Mouse (Mus musculus): Measurements from ENCODE around the gene Ssc4d. TPM values are rescaled to one million over a fixed set of nuclear protein-coding genes. Genes with fewer than 3 reads are reported as not detected.

Ssc4d gene
- polyA plus RNA-seq, 1 experiment from 2014 or later: 0.44 TPM

- Histone ChIP-seq H3K9ac (no peak overlapping the region), H3K4me1 (replicated peaks) (peaks cover 39% of the 10 kb centered on the region), H3K9me3 (replicated peaks) (no peaks in the 10 kb centered on the region), H3K27ac (no peak overlapping the region), H3K27me3 (no peaks in the 10 kb centered on the region), H3K4me3 (no peak overlapping the region), H3K4me2 (no peak overlapping the region), H3K36me3 (peaks cover 34% of the 10 kb centered on the region)
- no peak for ATAC-seq (replicated peaks; ENCODE audit: insufficient number of reproducible peaks, insufficient read depth, low FRiP score, low read depth)
- 89% methylated on average over 5 of the region's 5 CpGs for WGBS
Observed at GRCm38 (mm10) chr5:135918059-135918437, 56.3 kb downstream of the Ssc4d start.

GRCm38 (mm10) chr5:135917327-135918058 is 56.8 kb downstream of the Ssc4d start:
- Histone ChIP-seq H3K27ac (peak overlapping the region; percentile 68; the same call in 1 of the 2 replicates), H3K27me3 (no peaks in the 10 kb centered on the region), H3K4me1 (replicated peaks) (peaks cover 44% of the 10 kb centered on the region), H3K36me3 (peaks cover 31% of the 10 kb centered on the region), H3K9me3 (replicated peaks) (no peaks in the 10 kb centered on the region), H3K9ac (no peak overlapping the region), H3K4me3 (no peak overlapping the region), H3K4me2 (no peak overlapping the region)
- WGBS: 89% methylated on average over 8 of the region's 8 CpGs
- no peak for ATAC-seq (replicated peaks; ENCODE audit: insufficient number of reproducible peaks, insufficient read depth, low FRiP score, low read depth)

- WGBS: 82% methylated on average over 3 of the region's 3 CpGs
- Histone ChIP-seq H3K4me2 (no peak overlapping the region), H3K4me3 (no peak overlapping the region), H3K4me1 (replicated peaks) (peaks cover 53% of the 10 kb centered on the region), H3K27me3 (no peaks in the 10 kb centered on the region), H3K9ac (no peak overlapping the region), H3K36me3 (peaks cover 24% of the 10 kb centered on the region), H3K27ac (peak overlapping the region; percentile 68), H3K9me3 (replicated peaks) (no peaks in the 10 kb centered on the region)
- ATAC-seq (replicated peaks; ENCODE audit: insufficient number of reproducible peaks, insufficient read depth, low FRiP score, low read depth): no peak
Observed at GRCm38 (mm10) chr5:135916601-135917000, 57.7 kb downstream of the Ssc4d start.

- Histone ChIP-seq H3K4me1 (replicated peaks) (peaks cover 53% of the 10 kb centered on the region), H3K4me3 (no peak overlapping the region), H3K36me3 (peaks cover 24% of the 10 kb centered on the region), H3K27ac (peak overlapping the region; percentile 68), H3K4me2 (no peak overlapping the region), H3K27me3 (no peaks in the 10 kb centered on the region), H3K9ac (no peak overlapping the region), H3K9me3 (replicated peaks) (no peaks in the 10 kb centered on the region)
- ATAC-seq (replicated peaks; ENCODE audit: insufficient number of reproducible peaks, insufficient read depth, low FRiP score, low read depth): no peak
- 59% methylated on average over 6 of the region's 6 CpGs for WGBS
Observed at GRCm38 (mm10) chr5:135916051-135916565, 58.2 kb downstream of the Ssc4d start.

- Histone ChIP-seq H3K27ac (peak overlapping the region; percentile 95), H3K4me3 (no peak overlapping the region), H3K4me2 (peak overlapping the region; percentile 36), H3K36me3 (peaks cover 30% of the 10 kb centered on the region), H3K27me3 (no peaks in the 10 kb centered on the region), H3K9ac (0 out of 2 replicates have a peak overlapping the region, but pooled peaks have one; percentile 15), H3K9me3 (replicated peaks) (no peaks in the 10 kb centered on the region), H3K4me1 (replicated peaks) (peaks cover 54% of the 10 kb centered on the region)
- ATAC-seq (replicated peaks; ENCODE audit: insufficient number of reproducible peaks, insufficient read depth, low FRiP score, low read depth): peak; percentile 80
- 44% methylated on average over 6 of the region's 6 CpGs for WGBS
Observed at GRCm38 (mm10) chr5:135914156-135914555, 60.2 kb downstream of the Ssc4d start.

GRCm38 (mm10) chr5:135913201-135913600 is 61.1 kb downstream of the Ssc4d start:
- Histone ChIP-seq H3K27ac (peak overlapping the region; percentile 95), H3K4me2 (no peak overlapping the region), H3K4me1 (replicated peaks) (peaks cover 56% of the 10 kb centered on the region), H3K27me3 (no peaks in the 10 kb centered on the region), H3K36me3 (peaks cover 33% of the 10 kb centered on the region), H3K9me3 (replicated peaks) (no peaks in the 10 kb centered on the region), H3K4me3 (no peak overlapping the region), H3K9ac (no peak overlapping the region)
- 65% methylated on average over 5 of the region's 5 CpGs for WGBS
- no peak for ATAC-seq (replicated peaks; ENCODE audit: insufficient number of reproducible peaks, insufficient read depth, low FRiP score, low read depth)

GRCm38 (mm10) chr5:135911633-135912220 is 62.6 kb downstream of the Ssc4d start:
- Histone ChIP-seq H3K27ac (no peak overlapping the region; the same call in 1 of the 2 replicates), H3K4me1 (replicated peaks) (peaks cover 63% of the 10 kb centered on the region), H3K9me3 (replicated peaks) (no peaks in the 10 kb centered on the region), H3K36me3 (peaks cover 42% of the 10 kb centered on the region), H3K27me3 (no peaks in the 10 kb centered on the region), H3K4me2 (no peak overlapping the region), H3K4me3 (no peak overlapping the region), H3K9ac (no peak overlapping the region)
- ATAC-seq (replicated peaks; ENCODE audit: insufficient number of reproducible peaks, insufficient read depth, low FRiP score, low read depth): no peak
- 78% methylated on average over 11 of the region's 11 CpGs for WGBS

GRCm38 (mm10) chr5:135910813-135911212 is 63.5 kb downstream of the Ssc4d start:
- Histone ChIP-seq H3K9ac (no peak overlapping the region), H3K4me1 (replicated peaks) (peaks cover 62% of the 10 kb centered on the region), H3K36me3 (peaks cover 45% of the 10 kb centered on the region), H3K9me3 (replicated peaks) (no peaks in the 10 kb centered on the region), H3K27me3 (no peaks in the 10 kb centered on the region), H3K27ac (no peak overlapping the region), H3K4me2 (no peak overlapping the region), H3K4me3 (no peak overlapping the region)
- no peak for ATAC-seq (replicated peaks; ENCODE audit: insufficient number of reproducible peaks, insufficient read depth, low FRiP score, low read depth)
- 87% methylated on average over 25 of the region's 25 CpGs for WGBS

Other genes starting within 250 kb of the Ssc4d start
- gene Tmem120a, start 230.1 kb downstream of the Ssc4d start, polyA plus RNA-seq (2015; fragmentation: Nextera tagmentation; extraction: Ambion mirVana): 32.9 and 37.1 TPM in 2 replicates
- 0.39 and 0.41 TPM in 2 replicates for gene Styxl1, start 196.1 kb downstream of the Ssc4d start, polyA plus RNA-seq (2015; fragmentation: Nextera tagmentation; extraction: Ambion mirVana)
- gene Mdh2, start 196.1 kb downstream of the Ssc4d start, polyA plus RNA-seq (2015; fragmentation: Nextera tagmentation; extraction: Ambion mirVana): 1,014 and 1,128 TPM in 2 replicates
- 0.18 and 0.33 TPM in 2 replicates for gene Srrm3, start 167.6 kb downstream of the Ssc4d start, polyA plus RNA-seq (2015; fragmentation: Nextera tagmentation; extraction: Ambion mirVana)
- 743 and 952 TPM in 2 replicates for gene Hspb1, start 86.6 kb downstream of the Ssc4d start, polyA plus RNA-seq (2015; fragmentation: Nextera tagmentation; extraction: Ambion mirVana)
- gene Ywhag, start 39.9 kb downstream of the Ssc4d start, polyA plus RNA-seq (2015; fragmentation: Nextera tagmentation; extraction: Ambion mirVana): 150 and 166 TPM in 2 replicates
- gene Zp3, start 5.6 kb upstream of the Ssc4d start, polyA plus RNA-seq (2015; fragmentation: Nextera tagmentation; extraction: Ambion mirVana): not detected in 2 replicates
- 18.5 and 21.5 TPM in 2 replicates for gene Dtx2, start 20.3 kb upstream of the Ssc4d start, polyA plus RNA-seq (2015; fragmentation: Nextera tagmentation; extraction: Ambion mirVana)
- gene Upk3b, start 64.0 kb upstream of the Ssc4d start, polyA plus RNA-seq (2015; fragmentation: Nextera tagmentation; extraction: Ambion mirVana): 27.8 and 36.5 TPM in 2 replicates
- gene Upk3bl, start 80.0 kb upstream of the Ssc4d start, polyA plus RNA-seq (2015; fragmentation: Nextera tagmentation; extraction: Ambion mirVana): 0.68 and 2.6 TPM in 2 replicates
- 1.4 and 3.6 TPM in 2 replicates for gene Rasa4, start 109.4 kb upstream of the Ssc4d start, polyA plus RNA-seq (2015; fragmentation: Nextera tagmentation; extraction: Ambion mirVana)
- gene Polr2j, start 142.1 kb upstream of the Ssc4d start, polyA plus RNA-seq (2015; fragmentation: Nextera tagmentation; extraction: Ambion mirVana): 135 and 140 TPM in 2 replicates
- 15.1 and 22.5 TPM in 2 replicates for gene Lrwd1, start 161.5 kb upstream of the Ssc4d start, polyA plus RNA-seq (2015; fragmentation: Nextera tagmentation; extraction: Ambion mirVana)
- gene Alkbh4, start 161.6 kb upstream of the Ssc4d start, polyA plus RNA-seq (2015; fragmentation: Nextera tagmentation; extraction: Ambion mirVana): 10.2 and 13.1 TPM in 2 replicates
- gene Orai2, start 196.2 kb upstream of the Ssc4d start, polyA plus RNA-seq (2015; fragmentation: Nextera tagmentation; extraction: Ambion mirVana): 1.9 and 4.5 TPM in 2 replicates
- 33.6 and 34.6 TPM in 2 replicates for gene Prkrip1, start 224.4 kb upstream of the Ssc4d start, polyA plus RNA-seq (2015; fragmentation: Nextera tagmentation; extraction: Ambion mirVana)